Mouse (Mus musculus) olfactory bulb, adult 2 months (tissue): Measurements from ENCODE around the gene Chst8.

ENCODE experiments used
- CTCF ChIP-seq: fragments of 200-500 bp; IDR thresholded peaks from 2 replicates; pipeline ENCODE4 v1.5.1; 2012; ENCODE audit warnings: low read depth, mild to moderate bottlenecking, low read length, moderate library complexity; ENCODE audit not compliant: insufficient read depth
- POLR2A ChIP-seq: fragments of 200-500 bp; IDR thresholded peaks from 2 replicates; pipeline ENCODE4 v1.6.1; 2012; ENCODE audit warnings: mild to moderate bottlenecking, low read depth, low read length, moderate library complexity; ENCODE audit not compliant: insufficient read depth

- no peak for TF ChIP-seq POLR2A
- no peak for TF ChIP-seq CTCF
Measured at GRCm38 (mm10) chr7:34812531-34813111, at the start of gene Chst8.
